Mouse (Mus musculus): ENCODE data around the gene Dusp5. TPM values are rescaled to one million over a fixed set of nuclear protein-coding genes. Genes with fewer than 3 reads are reported as not detected.

Dusp5 gene
- polyA plus RNA-seq, 1 experiment from 2014 or later = 1.7 TPM

GRCm38 (mm10) chr19:53552216-53552786 lies 23.4 kb downstream of the Dusp5 start:
- no peak for ATAC-seq (ENCODE audit: low FRiP score, low read depth)
- no peaks in the 10 kb centered on the region for H3K36me3 ChIP-seq
- H3K4me2 ChIP-seq (replicated peaks) = no peak overlapping the region
- no peaks in the 10 kb centered on the region for H3K27me3 ChIP-seq
- 42% methylated on average over 10 of the region's 10 CpGs for WGBS
- H3K4me3 ChIP-seq = no peak overlapping the region
- H3K4me1 ChIP-seq = peaks cover 8% of the 10 kb centered on the region
- no peak overlapping the region for H3K27ac ChIP-seq (replicated peaks)
- no peak overlapping the region for H3K9ac ChIP-seq (replicated peaks)
- H3K9me3 ChIP-seq = no peaks in the 10 kb centered on the region

- Histone ChIP-seq H3K9me3 (no peaks in the 10 kb centered on the region), H3K36me3 (no peaks in the 10 kb centered on the region), H3K27me3 (no peaks in the 10 kb centered on the region), H3K9ac (replicated peaks) (no peak overlapping the region), H3K27ac (replicated peaks) (no peak overlapping the region), H3K4me2 (replicated peaks) (no peak overlapping the region), H3K4me3 (no peak overlapping the region), H3K4me1 (peaks cover 8% of the 10 kb centered on the region; the same call in 1 of the 2 replicates)
- ATAC-seq (ENCODE audit: low FRiP score, low read depth) = no peak
- WGBS = 69% methylated on average over 6 of the region's 6 CpGs
Measured at GRCm38 (mm10) chr19:53552795-53553194, 23.9 kb downstream of the Dusp5 start.

GRCm38 (mm10) chr19:53554402-53554801 lies 25.5 kb downstream of the Dusp5 start:
- Histone ChIP-seq H3K36me3 (no peaks in the 10 kb centered on the region), H3K9me3 (no peaks in the 10 kb centered on the region), H3K4me3 (no peak overlapping the region), H3K9ac (replicated peaks) (no peak overlapping the region), H3K27me3 (no peaks in the 10 kb centered on the region), H3K4me2 (replicated peaks) (no peak overlapping the region), H3K4me1 (0 out of 2 replicates have a peak, but pooled peaks cover 7% of the 10 kb centered on the region), H3K27ac (replicated peaks) (no peak overlapping the region)
- ATAC-seq (ENCODE audit: low FRiP score, low read depth) = no peak
- WGBS = 89% methylated on average over 11 of the region's 11 CpGs

GRCm38 (mm10) chr19:53554981-53555616 lies 26.2 kb downstream of the Dusp5 start:
- Histone ChIP-seq H3K9me3 (no peaks in the 10 kb centered on the region), H3K4me1 (0 out of 2 replicates have a peak, but pooled peaks cover 7% of the 10 kb centered on the region), H3K4me2 (replicated peaks) (no peak overlapping the region), H3K27ac (replicated peaks) (no peak overlapping the region), H3K4me3 (no peak overlapping the region), H3K36me3 (no peaks in the 10 kb centered on the region), H3K27me3 (no peaks in the 10 kb centered on the region), H3K9ac (replicated peaks) (no peak overlapping the region)
- 84% methylated on average over 5 of the region's 5 CpGs for WGBS
- no peak for ATAC-seq (ENCODE audit: low FRiP score, low read depth)

GRCm38 (mm10) chr19:53556841-53557240 lies 27.9 kb downstream of the Dusp5 start:
- ATAC-seq (ENCODE audit: low FRiP score, low read depth) = no peak
- Histone ChIP-seq H3K36me3 (no peaks in the 10 kb centered on the region), H3K27ac (replicated peaks) (no peak overlapping the region), H3K9me3 (no peaks in the 10 kb centered on the region), H3K9ac (replicated peaks) (no peak overlapping the region), H3K4me2 (replicated peaks) (peak overlapping the region; percentile 15; the same call in 1 of the 2 replicates), H3K27me3 (no peaks in the 10 kb centered on the region), H3K4me1 (0 out of 2 replicates have a peak, but pooled peaks cover 7% of the 10 kb centered on the region), H3K4me3 (no peak overlapping the region)
- 45% methylated on average over 6 of the region's 6 CpGs for WGBS

GRCm38 (mm10) chr19:53557267-53557936 lies 28.5 kb downstream of the Dusp5 start:
- ATAC-seq (ENCODE audit: low FRiP score, low read depth) = no peak
- Histone ChIP-seq H3K36me3 (no peaks in the 10 kb centered on the region), H3K9ac (replicated peaks) (no peak overlapping the region), H3K9me3 (no peaks in the 10 kb centered on the region), H3K4me2 (replicated peaks) (peak overlapping the region; percentile 15; the same call in 1 of the 2 replicates), H3K27me3 (no peaks in the 10 kb centered on the region), H3K4me3 (no peak overlapping the region), H3K4me1 (0 out of 2 replicates have a peak, but pooled peaks cover 7% of the 10 kb centered on the region), H3K27ac (replicated peaks) (no peak overlapping the region)
- 37% methylated on average over 20 of the region's 20 CpGs for WGBS

- Histone ChIP-seq H3K9me3 (no peaks in the 10 kb centered on the region), H3K4me2 (replicated peaks) (no peak overlapping the region), H3K36me3 (no peaks in the 10 kb centered on the region), H3K4me1 (0 out of 2 replicates have a peak, but pooled peaks cover 7% of the 10 kb centered on the region), H3K4me3 (no peak overlapping the region), H3K9ac (replicated peaks) (no peak overlapping the region), H3K27me3 (no peaks in the 10 kb centered on the region), H3K27ac (replicated peaks) (no peak overlapping the region)
- ATAC-seq (ENCODE audit: low FRiP score, low read depth) = no peak
- WGBS = 81% methylated on average over 3 of the region's 3 CpGs
Measured at GRCm38 (mm10) chr19:53560436-53560835, 31.5 kb downstream of the Dusp5 start.

- no peak overlapping the region for H3K4me2 ChIP-seq (replicated peaks)
- 48% methylated on average over 4 of the region's 4 CpGs for WGBS
- no peak overlapping the region for H3K4me3 ChIP-seq
- no peak for ATAC-seq (ENCODE audit: low FRiP score, low read depth)
- H3K9ac ChIP-seq (replicated peaks) = no peak overlapping the region
- H3K9me3 ChIP-seq = no peaks in the 10 kb centered on the region
- no peaks in the 10 kb centered on the region for H3K27me3 ChIP-seq
- no peak overlapping the region for H3K27ac ChIP-seq (replicated peaks)
- H3K4me1 ChIP-seq = peaks cover 5% of the 10 kb centered on the region; the same call in 1 of the 2 replicates
- H3K36me3 ChIP-seq = no peaks in the 10 kb centered on the region
Measured at GRCm38 (mm10) chr19:53564174-53564573, 35.3 kb downstream of the Dusp5 start.

- Histone ChIP-seq H3K4me3 (no peak overlapping the region), H3K27ac (replicated peaks) (no peak overlapping the region), H3K36me3 (no peaks in the 10 kb centered on the region), H3K4me2 (replicated peaks) (no peak overlapping the region), H3K9me3 (no peaks in the 10 kb centered on the region), H3K27me3 (no peaks in the 10 kb centered on the region), H3K9ac (replicated peaks) (no peak overlapping the region), H3K4me1 (peaks cover 5% of the 10 kb centered on the region; the same call in 1 of the 2 replicates)
- no peak for ATAC-seq (ENCODE audit: low FRiP score, low read depth)
- 93% methylated on average over 14 of the region's 14 CpGs for WGBS
Measured at GRCm38 (mm10) chr19:53565565-53566277, 36.8 kb downstream of the Dusp5 start.

GRCm38 (mm10) chr19:53567864-53568263 lies 39.0 kb downstream of the Dusp5 start:
- no peak overlapping the region for H3K9ac ChIP-seq (replicated peaks)
- no peak overlapping the region for H3K27ac ChIP-seq (replicated peaks)
- H3K9me3 ChIP-seq = no peaks in the 10 kb centered on the region
- WGBS = 12% methylated on average over 10 of the region's 11 CpGs
- no peaks in the 10 kb centered on the region for H3K36me3 ChIP-seq
- H3K27me3 ChIP-seq = no peaks in the 10 kb centered on the region
- peak; percentile 23; the same call in 1 of the 2 replicates for ATAC-seq (ENCODE audit: low FRiP score, low read depth)
- no peak overlapping the region for H3K4me3 ChIP-seq
- peak overlapping the region; percentile 37 for H3K4me2 ChIP-seq (replicated peaks)
- H3K4me1 ChIP-seq = peaks cover 5% of the 10 kb centered on the region; the same call in 1 of the 2 replicates

- no peaks in the 10 kb centered on the region for H3K36me3 ChIP-seq
- H3K27me3 ChIP-seq = no peaks in the 10 kb centered on the region
- no peak overlapping the region for H3K27ac ChIP-seq (replicated peaks)
- no peaks in the 10 kb centered on the region for H3K9me3 ChIP-seq
- ATAC-seq (ENCODE audit: low FRiP score, low read depth) = no peak
- H3K9ac ChIP-seq (replicated peaks) = no peak overlapping the region
- WGBS = 85% methylated on average over 3 of the region's 3 CpGs
- no peak overlapping the region for H3K4me3 ChIP-seq
- H3K4me2 ChIP-seq (replicated peaks) = no peak overlapping the region
- peaks cover 5% of the 10 kb centered on the region; the same call in 1 of the 2 replicates for H3K4me1 ChIP-seq
Measured at GRCm38 (mm10) chr19:53568553-53568952, 39.6 kb downstream of the Dusp5 start.

Data from midbrain, embryonic 12.5 days (tissue).